ENCODE assay signal across 21 mouse cellular contexts in genomic region chr5:108516655-108517054, GRCm38 (mm10). TPM values are rescaled to one million over a fixed set of nuclear protein-coding genes. Genes with fewer than 3 reads are reported as not detected.
DNase-seq lines count a peak whose midpoint lies in the region; ATAC-seq and TF ChIP-seq lines count a peak whose summit lies in the region.
"Had no signal": no experiment of that assay in that cellular context is flagged by ENCODE, and none has a peak within 500 bp of the region (broad histone marks: within the 10 kb centered on the region; RNA-seq: fewer than 3 reads in every experiment).

No protein-coding gene starts in this region.

- H3K9ac ChIP-seq in midbrain, postnatal 0 days (replicated peaks; ENCODE audit: low read length, poor library complexity, severe bottlenecking) = no peak overlapping the region
- H3K9ac ChIP-seq: embryonic facial prominence, embryonic 12.5 days; embryonic facial prominence, embryonic 15.5 days; forebrain, postnatal 0 days; hindbrain, embryonic 13.5 days had no signal

- WGBS in cerebellum, adult 2 months = 84% methylated on average over 3 of the region's 3 CpGs
- WGBS in midbrain, postnatal 0 days = 79% methylated on average over 3 of the region's 3 CpGs
- WGBS in midbrain, embryonic 10.5 days = 88% methylated on average over 3 of the region's 3 CpGs

- H3K36me3 ChIP-seq in midbrain, postnatal 0 days (ENCODE audit: insufficient read depth, low read length) = peaks cover 16% of the 10 kb centered on the region; the same call in 1 of the 2 replicates
- no peaks in the 10 kb centered on the region for H3K36me3 ChIP-seq in midbrain, embryonic 10.5 days
- H3K36me3 ChIP-seq: embryonic facial prominence, embryonic 12.5 days; embryonic facial prominence, embryonic 15.5 days had no signal

- ATAC-seq in midbrain, postnatal 0 days (ENCODE audit: low FRiP score) = 0 out of 2 replicates have a peak, but pooled peaks have one; percentile 12
- ATAC-seq in granulocyte monocyte progenitor cell, adult 5-6 weeks (replicated peaks; ENCODE audit: poor library complexity, severe bottlenecking) = 0 out of 2 replicates have a peak, but pooled peaks have one; percentile 16
- ATAC-seq: forebrain, embryonic 14.5 days; forebrain, postnatal 0 days; intestine, postnatal 0 days had no signal

- peak; percentile 42 for DNase-seq in cerebellum, adult 9-10 months
- no peak for DNase-seq in cerebellum, adult 2 months
- no peak for DNase-seq in midbrain, postnatal 0 days (ENCODE audit: low spot score)
- DNase-seq in midbrain, embryonic 10.5 days (ENCODE audit: low spot score) = no peak
- DNase-seq in embryo, embryonic 9.5 days (ENCODE audit: extremely low spot score) = no peak
- DNase-seq: adrenal gland, adult 2 months; adrenal gland, postnatal 14 days; cerebellum, adult 11 months; cerebellum, adult 8-10 months; forebrain, postnatal 0 days; gastrocnemius, adult 2 months; gastrocnemius, postnatal 14 days had no signal

- H3K27me3 ChIP-seq in cerebellum, adult 2 months (ENCODE audit: control insufficient read depth, insufficient read depth, low read length) = no peaks in the 10 kb centered on the region
- no peaks in the 10 kb centered on the region for H3K27me3 ChIP-seq in midbrain, postnatal 0 days (ENCODE audit: insufficient read depth, low read length)
- no peaks in the 10 kb centered on the region for H3K27me3 ChIP-seq in midbrain, embryonic 10.5 days (ENCODE audit: low read depth, poor library complexity, severe bottlenecking)
- H3K27me3 ChIP-seq: embryonic facial prominence, embryonic 12.5 days; embryonic facial prominence, embryonic 15.5 days; hindbrain, embryonic 13.5 days had no signal

- H3K9me3 ChIP-seq in midbrain, postnatal 0 days (ENCODE audit: low read length) = no peaks in the 10 kb centered on the region
- H3K9me3 ChIP-seq in midbrain, embryonic 10.5 days (replicated peaks) = no peaks in the 10 kb centered on the region
- H3K9me3 ChIP-seq: embryonic facial prominence, embryonic 12.5 days; embryonic facial prominence, embryonic 15.5 days; hindbrain, embryonic 13.5 days had no signal

- H3K4me2 ChIP-seq in midbrain, postnatal 0 days (ENCODE audit: low read depth, low read length, poor library complexity, severe bottlenecking) = no peak overlapping the region
- H3K4me2 ChIP-seq: embryonic facial prominence, embryonic 12.5 days; embryonic facial prominence, embryonic 15.5 days; heart, embryonic 11.5 days; hindbrain, embryonic 13.5 days had no signal

- TF ChIP-seq POLR2A in cerebellum, adult 2 months (IDR thresholded peaks at IDR 0.05; ENCODE audit: borderline replicate concordance, insufficient read depth, low read length) = no peak

- H3K27ac ChIP-seq in cerebellum, adult 2 months (ENCODE audit: insufficient read depth, low read length) = no peak overlapping the region
- no peak overlapping the region for H3K27ac ChIP-seq in midbrain, postnatal 0 days (ENCODE audit: low read depth, low read length)
- no peak overlapping the region for H3K27ac ChIP-seq in midbrain, embryonic 10.5 days (replicated peaks)
- H3K27ac ChIP-seq: embryonic facial prominence, embryonic 12.5 days; embryonic facial prominence, embryonic 15.5 days; gastrocnemius, adult 2 months; hindbrain, embryonic 13.5 days had no signal

- TF ChIP-seq CTCF in cerebellum, adult 2 months (IDR thresholded peaks at IDR 0.05; ENCODE audit: borderline replicate concordance, insufficient read depth, low read depth, low read length) = no peak
- TF ChIP-seq CTCF in midbrain, postnatal 0 days (IDR thresholded peaks at IDR 0.05) = no peak

- H3K4me3 ChIP-seq in cerebellum, adult 2 months (replicated peaks; ENCODE audit: insufficient read depth, low read depth, low read length) = no peak overlapping the region
- H3K4me3 ChIP-seq in midbrain, postnatal 0 days (ENCODE audit: low read depth, low read length) = no peak overlapping the region
- H3K4me3 ChIP-seq in midbrain, embryonic 10.5 days = no peak overlapping the region
- H3K4me3 ChIP-seq: embryonic facial prominence, embryonic 12.5 days; embryonic facial prominence, embryonic 15.5 days; gastrocnemius, adult 2 months; hindbrain, embryonic 13.5 days had no signal

- peaks cover 32% of the 10 kb centered on the region for H3K4me1 ChIP-seq in cerebellum, adult 2 months (ENCODE audit: control insufficient read depth, insufficient read depth, low read length)
- no peaks in the 10 kb centered on the region for H3K4me1 ChIP-seq in midbrain, postnatal 0 days (ENCODE audit: insufficient read depth, low read length)
- H3K4me1 ChIP-seq in midbrain, embryonic 10.5 days = no peaks in the 10 kb centered on the region
- H3K4me1 ChIP-seq: embryonic facial prominence, embryonic 15.5 days; hindbrain, embryonic 13.5 days had no signal

RNA-seq across cellular contexts. Expression of gene Cplx1, which starts 33.2 kb away (rescaled TPM):
- 459 and 564 TPM in 2 replicates for polyA plus RNA-seq in cerebellum, adult 2 months (2012; rRNA removed)
- 47.2 and 66.4 TPM in 2 replicates for total RNA-seq in midbrain, postnatal 0 days (2014; rRNA removed)
- polyA plus RNA-seq in midbrain, postnatal 0 days (2015; fragmentation: Nextera tagmentation; extraction: Ambion mirVana) = 97.4 and 117 TPM in 2 replicates
- polyA plus RNA-seq in midbrain, embryonic 10.5 days (2016; fragmentation: Nextera tagmentation; extraction: Ambion mirVana) = 4.3 and 6.8 TPM in 2 replicates
- not detected in 2 replicates for total RNA-seq in granulocyte monocyte progenitor cell, adult 5-6 weeks (2014; fragmentation: Nextera tagmentation)
- not detected in 2 replicates for total RNA-seq in granulocyte monocyte progenitor cell, adult 5-6 weeks (2017)
- total RNA-seq: gastrocnemius, adult 2 months; heart, postnatal 25 days; hematopoietic stem cell, adult 5-6 weeks had no signal

RNA-seq across cellular contexts. Expression of gene Pcgf3, which starts 55.6 kb away (rescaled TPM):
- polyA plus RNA-seq in cerebellum, adult 2 months (2012; rRNA removed) = 14.7 and 14.9 TPM in 2 replicates
- 34.9 and 37.5 TPM in 2 replicates for total RNA-seq in midbrain, postnatal 0 days (2014; rRNA removed)
- 14.5 and 17.6 TPM in 2 replicates for polyA plus RNA-seq in midbrain, postnatal 0 days (2015; fragmentation: Nextera tagmentation; extraction: Ambion mirVana)
- polyA plus RNA-seq in midbrain, embryonic 10.5 days (2016; fragmentation: Nextera tagmentation; extraction: Ambion mirVana) = 21.2 and 27.8 TPM in 2 replicates
- total RNA-seq in granulocyte monocyte progenitor cell, adult 5-6 weeks (2014; fragmentation: Nextera tagmentation) = 16.7 and 19.0 TPM in 2 replicates
- 9.5 and 9.9 TPM in 2 replicates for total RNA-seq in granulocyte monocyte progenitor cell, adult 5-6 weeks (2017)

Comparison
In these comparisons a context has a peak if more than half of its experiments do, and no peak if none do; other contexts are left out.
1. RNA of gene Cplx1, which starts 33.2 kb away (polyA plus RNA-seq): 459 to 564 TPM in cerebellum, adult 2 months and 97.4 to 117 TPM in midbrain, postnatal 0 days; 4.3 to 6.8 TPM in midbrain, embryonic 10.5 days; every median in the first group is over 10 times any median in the second.